Mouse (Mus musculus) mesoderm, embryonic 11.5 days (tissue): ENCODE measurements at regions not wholly inside any gene's neighbourhood (a gene's known extent, or its start where the extent isn't known, plus 50 kb on each side); places are given as distances from the start of the nearest gene placed in this dataset.
A peak's percentile ranks its signal among the peaks of the same experiment; 100 is the strongest.

Experiments used
- DNase-seq: peaks from one replicate; pipeline ENCODE4 v3.0.0-alpha.2; 2012; ENCODE audit warnings: low read depth, low spot score

- no peak for DNase-seq
These were observed 59.9 kb downstream of the S1pr1 start for GRCm38 (mm10) chr3:115655020-115655419.

- DNase-seq: no peak
These were observed 62.6 kb downstream of the S1pr1 start for GRCm38 (mm10) chr3:115652236-115652635.

- DNase-seq: no peak
These were observed 65.3 kb downstream of the S1pr1 start for GRCm38 (mm10) chr3:115649338-115650117.

GRCm38 (mm10) chr3:115646993-115647392 lies 67.9 kb downstream of the S1pr1 start:
- DNase-seq: no peak

- no peak for DNase-seq
These were observed 70.6 kb downstream of the S1pr1 start for GRCm38 (mm10) chr3:115644307-115644706.

- peak; percentile 83 for DNase-seq
These were observed 72.0 kb downstream of the S1pr1 start for GRCm38 (mm10) chr3:115642846-115643260.

GRCm38 (mm10) chr3:115642001-115642845 lies 72.6 kb downstream of the S1pr1 start:
- DNase-seq: peak; percentile 43

GRCm38 (mm10) chr3:115641411-115641810 lies 73.5 kb downstream of the S1pr1 start:
- DNase-seq: no peak

GRCm38 (mm10) chr3:115635487-115635886 lies 79.4 kb downstream of the S1pr1 start:
- DNase-seq: no peak

GRCm38 (mm10) chr3:115635081-115635480 lies 79.8 kb downstream of the S1pr1 start:
- DNase-seq: no peak

GRCm38 (mm10) chr3:115632417-115632743 lies 82.5 kb downstream of the S1pr1 start:
- DNase-seq: no peak

GRCm38 (mm10) chr3:115631573-115632416 lies 83.1 kb downstream of the S1pr1 start:
- peak; percentile 32 for DNase-seq

GRCm38 (mm10) chr3:115622920-115623319 lies 92.0 kb downstream of the S1pr1 start:
- no peak for DNase-seq

- DNase-seq: no peak
These were observed 92.6 kb downstream of the S1pr1 start for GRCm38 (mm10) chr3:115622300-115622699.

- DNase-seq: no peak
These were observed 94.9 kb downstream of the S1pr1 start for GRCm38 (mm10) chr3:115619970-115620369.

- peak; percentile 42 for DNase-seq
These were observed 98.8 kb downstream of the S1pr1 start for GRCm38 (mm10) chr3:115615994-115616598.

GRCm38 (mm10) chr3:115612859-115613258 lies 102.0 kb downstream of the S1pr1 start:
- no peak for DNase-seq

GRCm38 (mm10) chr3:115608087-115608486 lies 106.8 kb downstream of the S1pr1 start:
- DNase-seq: no peak

- DNase-seq: peak; percentile 32
These were observed 110.1 kb downstream of the S1pr1 start for GRCm38 (mm10) chr3:115604734-115605279.

- DNase-seq: no peak
These were observed 110.6 kb downstream of the S1pr1 start for GRCm38 (mm10) chr3:115604267-115604666.

- no peak for DNase-seq
These were observed 111.1 kb downstream of the S1pr1 start for GRCm38 (mm10) chr3:115603803-115604202.
